Mouse (Mus musculus) naive thymus-derived CD4-positive, alpha-beta T cell, adult 5 months (primary cell): ENCODE results near the gene Gm5105. TPM values are rescaled to one million over a fixed set of nuclear protein-coding genes. Genes with fewer than 3 reads are reported as not detected.

ENCODE experiments used
- polyA plus RNA-seq: library from polyadenylated mRNA; unstranded; fragments of 100-300 nt; shearing (Covaris generic); gene quantifications from one replicate; pipeline ENCODE4 v1.2.1, GENCODE M21; 2017

Gene Gm5105
- polyA plus RNA-seq: not detected

GRCm38 (mm10) chr3:138067288-138067687, at the start of gene Gm5105:
Gene Gm5105, minus strand, starts transcription at chr3:138067388.

GRCm38 (mm10) chr3:138064732-138065645, 2.2 kb downstream of the Gm5105 start, which contains the start of gene 1110002E22Rik:
Gene 1110002E22Rik, plus strand, starts transcription at chr3:138065052.

Other genes with a start within 250 kb of the Gm5105 start
- gene H2afz, start 202.9 kb downstream of the Gm5105 start, polyA plus RNA-seq: 854 TPM
- gene Dnajb14, start 199.7 kb downstream of the Gm5105 start, polyA plus RNA-seq: 5.5 TPM
- gene Lamtor3, start 148.9 kb downstream of the Gm5105 start, polyA plus RNA-seq: 58.7 TPM
- gene Dapp1, start 85.8 kb downstream of the Gm5105 start, polyA plus RNA-seq: 70.9 TPM
- gene 1110002E22Rik, start 2.3 kb downstream of the Gm5105 start, polyA plus RNA-seq: not detected
- 7.0 TPM for gene Trmt10a, start 76.1 kb upstream of the Gm5105 start, polyA plus RNA-seq
- gene Mttp, start 77.6 kb upstream of the Gm5105 start, polyA plus RNA-seq: 6.5 TPM
- not detected for gene 4930579F01Rik, start 126.4 kb upstream of the Gm5105 start, polyA plus RNA-seq
- gene Adh7, start 150.4 kb upstream of the Gm5105 start, polyA plus RNA-seq: not detected
- 19.3 TPM for gene Adh1, start 193.6 kb upstream of the Gm5105 start, polyA plus RNA-seq
- not detected for gene Adh6a, start 245.9 kb upstream of the Gm5105 start, polyA plus RNA-seq